Mouse (Mus musculus) spleen, adult 2 months (tissue): ENCODE results near the gene Nme7. TPM values are rescaled to one million over a fixed set of nuclear protein-coding genes. Genes with fewer than 3 reads are reported as not detected.

Source experiments
- DNase-seq, 2 experiments: peaks; one replicate each; pipeline versions ENCODE4 v3.0.0 to v3.0.0-alpha.2; 2012 to 2021; ENCODE audit warnings: low spot score in 2 of 2, low read depth in 1 of 2
- H3K27ac ChIP-seq: fragments of 200-500 bp; 2 replicates; pipeline ENCODE4 v1.5.1; 2012; ENCODE audit warnings: low read length, inconsistent platforms; ENCODE audit not compliant: insufficient read depth
- H3K27me3 ChIP-seq: fragments of 200-500 bp; 2 replicates; pipeline ENCODE4 v1.6.1; 2012; ENCODE audit warnings: mild to moderate bottlenecking, moderate library complexity, low read length, inconsistent platforms; ENCODE audit not compliant: control insufficient read depth, insufficient read depth
- H3K36me3 ChIP-seq: fragments of 200-500 bp; 2 replicates; pipeline ENCODE4 v1.6.1; 2012; ENCODE audit warnings: mild to moderate bottlenecking, low read length, inconsistent platforms; ENCODE audit not compliant: control insufficient read depth, insufficient read depth
- H3K4me1 ChIP-seq: fragments of 200-500 bp; 2 replicates; pipeline ENCODE4 v1.6.1; 2011; ENCODE audit warnings: inconsistent platforms; ENCODE audit not compliant: control insufficient read depth, insufficient read depth, insufficient read length
- H3K4me3 ChIP-seq: fragments of 200-500 bp; 2 replicates; pipeline ENCODE4 v1.5.1; 2011; ENCODE audit warnings: mild to moderate bottlenecking, inconsistent platforms; ENCODE audit not compliant: insufficient read depth, insufficient read length; ENCODE audit errors: extremely low read depth
- CTCF ChIP-seq: fragments of 200-500 bp; IDR thresholded peaks from 2 replicates; pipeline ENCODE4 v1.5.1; 2011; ENCODE audit warnings: mild to moderate bottlenecking, inconsistent platforms; ENCODE audit not compliant: insufficient read depth, insufficient read length, insufficient replicate concordance; ENCODE audit errors: extremely low read depth
- POLR2A ChIP-seq: fragments of 200-500 bp; IDR thresholded peaks from 2 replicates; pipeline ENCODE4 v1.6.1; 2011; ENCODE audit warnings: low read depth, low read length, inconsistent platforms
- WGBS: fragments of 180-500 bp; shearing (Covaris S2); methylation state at CpG from one replicate; pipeline ENCODE4 v1.1.7; 2018; 5-methylcytosine and 5-hydroxymethylcytosine counted together
- polyA plus RNA-seq: library from polyadenylated mRNA; depleted of rRNA; stranded (reverse); fragments of >200 nt; gene quantifications from 2 replicates; pipeline ENCODE4 v1.2.3, GENCODE M21; 2012; rRNA removed

Gene Nme7
- polyA plus RNA-seq, 1 experiment = 3.8 TPM

- Histone ChIP-seq H3K36me3 (no peaks in the 10 kb centered on the region), H3K27me3 (no peaks in the 10 kb centered on the region), H3K4me3 (no peak overlapping the region), H3K4me1 (no peaks in the 10 kb centered on the region), H3K27ac (no peak overlapping the region)
- 80% methylated on average over 9 of the region's 9 CpGs for WGBS
- DNase-seq = no peak
- TF ChIP-seq CTCF (no peak), POLR2A (no peak)
Observed at GRCm38 (mm10) chr1:164481645-164482354, 177.9 kb downstream of the Nme7 start.

- H3K4me1 ChIP-seq = no peaks in the 10 kb centered on the region
- H3K27me3 ChIP-seq = no peaks in the 10 kb centered on the region
- H3K4me3 ChIP-seq = no peak overlapping the region
- WGBS = 91% methylated on average over 3 of the region's 3 CpGs
- no peaks in the 10 kb centered on the region for H3K36me3 ChIP-seq
- TF ChIP-seq POLR2A (no peak), CTCF (no peak)
- no peak overlapping the region for H3K27ac ChIP-seq
- no peak for DNase-seq
Observed at GRCm38 (mm10) chr1:164482833-164483232, 178.9 kb downstream of the Nme7 start.

GRCm38 (mm10) chr1:164483728-164484127 lies 179.8 kb downstream of the Nme7 start:
- no peaks in the 10 kb centered on the region for H3K36me3 ChIP-seq
- H3K4me1 ChIP-seq = no peaks in the 10 kb centered on the region
- H3K27me3 ChIP-seq = no peaks in the 10 kb centered on the region
- H3K27ac ChIP-seq = no peak overlapping the region
- H3K4me3 ChIP-seq = no peak overlapping the region
- DNase-seq = no peak
- TF ChIP-seq POLR2A (no peak), CTCF (no peak)

Other genes starting within 250 kb of the Nme7 start
- gene Sell, start 242.1 kb upstream of the Nme7 start, polyA plus RNA-seq = 68.6 and 72.4 TPM in 2 replicates
- 2.2 and 2.8 TPM in 2 replicates for gene Selp, start 188.9 kb upstream of the Nme7 start, polyA plus RNA-seq
- 2.0 and 2.3 TPM in 2 replicates for gene F5, start 152.3 kb upstream of the Nme7 start, polyA plus RNA-seq
- 2.9 and 4.2 TPM in 2 replicates for gene Slc19a2, start 55.1 kb upstream of the Nme7 start, polyA plus RNA-seq
- 0.92 and 1.0 TPM in 2 replicates for gene Ccdc181, start 28.5 kb upstream of the Nme7 start, polyA plus RNA-seq
- gene Blzf1, start 3.4 kb downstream of the Nme7 start, polyA plus RNA-seq = 1.1 and 1.3 TPM in 2 replicates
- 11.2 and 12.1 TPM in 2 replicates for gene Atp1b1, start 154.2 kb downstream of the Nme7 start, polyA plus RNA-seq